In the genomic region with DNA sequence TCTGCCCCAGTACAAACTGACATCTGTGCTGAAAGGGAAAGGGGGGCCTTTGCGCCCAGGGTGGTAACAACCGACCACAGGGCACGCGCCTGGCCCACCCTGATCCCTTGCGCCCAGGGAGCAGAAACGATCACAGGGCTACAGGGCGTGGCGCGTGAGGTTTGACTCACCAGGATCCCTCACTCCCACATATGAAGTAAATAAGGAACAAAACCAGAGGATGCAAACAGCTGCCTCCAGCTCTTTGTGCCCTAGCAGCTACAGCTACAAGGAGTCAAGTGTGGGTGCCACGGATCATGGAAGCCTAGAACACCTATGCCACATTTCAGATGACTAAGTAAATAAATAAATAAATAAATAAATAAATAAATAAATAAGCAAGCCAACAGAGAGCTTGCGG, we compare ENCODE assay signal across 22 mouse cellular contexts. TPM values are rescaled to one million over a fixed set of nuclear protein-coding genes. Genes with fewer than 3 reads are reported as not detected.
"Had no signal": no experiment of that assay in that cellular context is flagged by ENCODE, and none has a peak within 500 bp of the region (broad histone marks: within the 10 kb centered on the region; RNA-seq: fewer than 3 reads in every experiment).

TSS of gene Ccdc7a (minus strand) at position 101 of the 400 bp plus-strand sequence.

RNA-seq across cellular contexts. Expression of gene Ccdc7a, which starts in this region (rescaled TPM):
- polyA plus RNA-seq: heart, embryonic 10.5 days; heart, embryonic 11.5 days; heart, embryonic 12.5 days; heart, embryonic 14.5 days; heart, embryonic 15.5 days; heart, postnatal 0 days; hindbrain, embryonic 10.5 days; hindbrain, embryonic 11.5 days; hindbrain, embryonic 12.5 days; hindbrain, embryonic 14.5 days; hindbrain, embryonic 15.5 days; hindbrain, embryonic 16.5 days; hindbrain, postnatal 0 days; intestine, embryonic 15.5 days; intestine, embryonic 16.5 days; intestine, postnatal 0 days; kidney, adult 2 months; kidney, embryonic 14.5 days; kidney, embryonic 15.5 days; kidney, embryonic 16.5 days; kidney, postnatal 0 days; large intestine, adult 2 months had no signal
